Mouse (Mus musculus) midbrain, embryonic 12.5 days (tissue): Measurements from ENCODE around the gene Srsf9. TPM values are rescaled to one million over a fixed set of nuclear protein-coding genes. Genes with fewer than 3 reads are reported as not detected.
"Not testable (repeated sequence)": the region's sequence is repeated elsewhere in the genome, so short reads cannot be mapped to it uniquely, and the experiment has no call there.

ENCODE experiments used
- ATAC-seq: fragments of 200-750 bp; cut with Nextera tagmentation; 2 replicates; pipeline ENCODE4 v1.8.0; 2017; ENCODE audit warnings: low read depth, moderate TSS enrichment, moderate library complexity; ENCODE audit not compliant: low FRiP score
- H3K27ac ChIP-seq: fragments of 300-500 bp; sonication (generic); replicated peaks from 2 replicates; pipeline ENCODE4 v1.5.1; 2016; ENCODE audit warnings: mild to moderate bottlenecking
- H3K27me3 ChIP-seq: fragments of 300-500 bp; sonication (generic); 2 replicates; pipeline ENCODE4 v1.6.1; 2016; ENCODE audit warnings: mild to moderate bottlenecking
- H3K36me3 ChIP-seq: fragments of 300-500 bp; sonication (generic); 2 replicates; pipeline ENCODE4 v1.6.1; 2016
- H3K4me1 ChIP-seq: fragments of 300-500 bp; sonication (generic); 2 replicates; pipeline ENCODE4 v1.6.1; 2016
- H3K4me2 ChIP-seq: fragments of 300-500 bp; sonication (generic); replicated peaks from 2 replicates; pipeline ENCODE4 v1.6.1; 2016; ENCODE audit warnings: mild to moderate bottlenecking, moderate library complexity
- H3K4me3 ChIP-seq: fragments of 300-500 bp; sonication (generic); 2 replicates; pipeline ENCODE4 v1.5.1; 2016; ENCODE audit warnings: mild to moderate bottlenecking
- H3K9ac ChIP-seq: fragments of 300-500 bp; sonication (generic); replicated peaks from 2 replicates; pipeline ENCODE4 v1.6.1; 2016; ENCODE audit warnings: mild to moderate bottlenecking, moderate library complexity
- H3K9me3 ChIP-seq: fragments of 300-500 bp; sonication (generic); 2 replicates; pipeline ENCODE4 v1.6.1; 2016; ENCODE audit warnings: mild to moderate bottlenecking
- WGBS: fragments of 180-500 bp; shearing (Covaris S2); methylation state at CpG from one replicate; pipeline ENCODE4 v1.1.7; 2016; 5-methylcytosine and 5-hydroxymethylcytosine counted together
- polyA plus RNA-seq: library from polyadenylated mRNA; unstranded; fragments of >200 nt; fragmentation: Nextera tagmentation; extraction: Ambion mirVana; gene quantifications from 2 replicates; pipeline ENCODE4 v1.2.1, GENCODE M21; 2016

The Srsf9 gene
- polyA plus RNA-seq, 1 experiment from 2014 or later = 346 TPM

GRCm38 (mm10) chr5:115359438-115359837 is 32.5 kb downstream of the Srsf9 start:
- H3K27ac ChIP-seq = no peak overlapping the region
- no peak overlapping the region for H3K9ac ChIP-seq
- no peaks in the 10 kb centered on the region for H3K27me3 ChIP-seq
- ATAC-seq = no peak
- H3K4me1 ChIP-seq = peaks cover 17% of the 10 kb centered on the region
- no peak overlapping the region for H3K4me2 ChIP-seq
- 86% methylated on average over 8 of the region's 8 CpGs for WGBS
- no peaks in the 10 kb centered on the region for H3K36me3 ChIP-seq
- H3K9me3 ChIP-seq = no peaks in the 10 kb centered on the region
- no peak overlapping the region for H3K4me3 ChIP-seq

GRCm38 (mm10) chr5:115359851-115360372 is 32.9 kb downstream of the Srsf9 start:
- no peak for ATAC-seq
- H3K4me2 ChIP-seq = no peak overlapping the region
- H3K27ac ChIP-seq = no peak overlapping the region; the same call in 1 of the 2 replicates
- peaks cover 17% of the 10 kb centered on the region for H3K4me1 ChIP-seq
- H3K9ac ChIP-seq = no peak overlapping the region
- 73% methylated on average over 5 of the region's 5 CpGs for WGBS
- no peaks in the 10 kb centered on the region for H3K9me3 ChIP-seq
- H3K4me3 ChIP-seq = no peak overlapping the region
- no peaks in the 10 kb centered on the region for H3K27me3 ChIP-seq
- H3K36me3 ChIP-seq = no peaks in the 10 kb centered on the region

GRCm38 (mm10) chr5:115362216-115362615 is 35.2 kb downstream of the Srsf9 start:
- WGBS = 47% methylated on average over 7 of the region's 7 CpGs
- no peak overlapping the region for H3K4me3 ChIP-seq

GRCm38 (mm10) chr5:115362819-115363714 is 36.1 kb downstream of the Srsf9 start:
- Histone ChIP-seq H3K4me1 (peaks cover 17% of the 10 kb centered on the region), H3K9me3 (no peaks in the 10 kb centered on the region), H3K27me3 (no peaks in the 10 kb centered on the region), H3K4me3 (no peak overlapping the region), H3K27ac (peak overlapping the region; percentile 70), H3K36me3 (no peaks in the 10 kb centered on the region), H3K4me2 (no peak overlapping the region; the same call in 1 of the 2 replicates), H3K9ac (no peak overlapping the region)
- WGBS = 17% methylated on average over 19 of the region's 19 CpGs
- ATAC-seq = no peak

More at GRCm38 (mm10) chr5:115362216-115362615, 35.2 kb downstream of the Srsf9 start:
- Histone ChIP-seq H3K27ac (0 out of 2 replicates have a peak overlapping the region, but pooled peaks have one; percentile 35), H3K27me3 (no peaks in the 10 kb centered on the region), H3K4me1 (peaks cover 17% of the 10 kb centered on the region), H3K36me3 (no peaks in the 10 kb centered on the region), H3K9me3 (no peaks in the 10 kb centered on the region), H3K9ac (no peak overlapping the region), H3K4me2 (no peak overlapping the region)
- no peak for ATAC-seq

- Histone ChIP-seq H3K4me3 (no peak overlapping the region), H3K27me3 (no peaks in the 10 kb centered on the region), H3K9me3 (no peaks in the 10 kb centered on the region), H3K4me1 (peaks cover 14% of the 10 kb centered on the region), H3K4me2 (no peak overlapping the region), H3K9ac (no peak overlapping the region), H3K36me3 (no peaks in the 10 kb centered on the region), H3K27ac (no peak overlapping the region)
- ATAC-seq = no peak
- 85% methylated on average over 4 of the region's 4 CpGs for WGBS
Observed at GRCm38 (mm10) chr5:115364782-115365181, 37.8 kb downstream of the Srsf9 start.

- 38% methylated on average over 9 of the region's 9 CpGs for WGBS
- peaks cover 23% of the 10 kb centered on the region for H3K4me1 ChIP-seq
- H3K36me3 ChIP-seq = no peaks in the 10 kb centered on the region
- no peak overlapping the region for H3K4me3 ChIP-seq
- H3K9me3 ChIP-seq = no peaks in the 10 kb centered on the region
- H3K27ac ChIP-seq = peak overlapping the region; percentile 65
- 0 out of 2 replicates have a peak, but pooled peaks have one; percentile 23 for ATAC-seq
- H3K27me3 ChIP-seq = no peaks in the 10 kb centered on the region
- H3K4me2 ChIP-seq = no peak overlapping the region
- no peak overlapping the region for H3K9ac ChIP-seq
Observed at GRCm38 (mm10) chr5:115371736-115372135, 44.8 kb downstream of the Srsf9 start.

GRCm38 (mm10) chr5:115373441-115374203 is 46.6 kb downstream of the Srsf9 start:
- Histone ChIP-seq H3K4me2 (peak overlapping the region; percentile 43), H3K4me3 (peak overlapping the region; percentile 21; the same call in 1 of the 2 replicates), H3K9me3 (no peaks in the 10 kb centered on the region), H3K4me1 (peaks cover 23% of the 10 kb centered on the region), H3K36me3 (no peaks in the 10 kb centered on the region), H3K9ac (no peak overlapping the region; the same call in 1 of the 2 replicates), H3K27ac (peak overlapping the region; percentile 91), H3K27me3 (no peaks in the 10 kb centered on the region)
- ATAC-seq = peak; percentile 92
- 6% methylated on average over 26 of the region's 26 CpGs for WGBS

GRCm38 (mm10) chr5:115374204-115374820 is 47.3 kb downstream of the Srsf9 start:
- Histone ChIP-seq H3K27me3 (no peaks in the 10 kb centered on the region), H3K9me3 (no peaks in the 10 kb centered on the region), H3K27ac (peak overlapping the region; percentile 91), H3K9ac (no peak overlapping the region; the same call in 1 of the 2 replicates), H3K4me2 (peak overlapping the region; percentile 43), H3K36me3 (no peaks in the 10 kb centered on the region), H3K4me1 (peaks cover 20% of the 10 kb centered on the region), H3K4me3 (peak overlapping the region; percentile 21; the same call in 1 of the 2 replicates)
- ATAC-seq = no peak
- 9% methylated on average over 11 of the region's 11 CpGs for WGBS

- Histone ChIP-seq H3K4me1 (peaks cover 20% of the 10 kb centered on the region), H3K9ac (no peak overlapping the region), H3K4me3 (no peak overlapping the region), H3K4me2 (no peak overlapping the region), H3K9me3 (no peaks in the 10 kb centered on the region), H3K27ac (peak overlapping the region; percentile 27), H3K27me3 (no peaks in the 10 kb centered on the region), H3K36me3 (no peaks in the 10 kb centered on the region)
- WGBS = 92% methylated on average over 2 of the region's 2 CpGs
- ATAC-seq = no peak
Observed at GRCm38 (mm10) chr5:115375436-115375835, 48.5 kb downstream of the Srsf9 start.

GRCm38 (mm10) chr5:115378882-115379281 is 51.9 kb downstream of the Srsf9 start:
- not testable (repeated sequence) for H3K4me1 ChIP-seq, ATAC-seq, H3K4me2 ChIP-seq, H3K27me3 ChIP-seq, H3K27ac ChIP-seq, H3K36me3 ChIP-seq, H3K9ac ChIP-seq, H3K9me3 ChIP-seq, H3K4me3 ChIP-seq
- WGBS = 85% methylated on average over 2 of the region's 2 CpGs
